Mouse (Mus musculus): ENCODE data around the gene Asb4. TPM values are rescaled to one million over a fixed set of nuclear protein-coding genes. Genes with fewer than 3 reads are reported as not detected.

Gene Asb4
- polyA plus RNA-seq, 1 experiment from 2014 or later: 66.4 TPM

GRCm38 (mm10) chr6:5379781-5380623 is 3.2 kb upstream of the Asb4 start:
- Histone ChIP-seq H3K4me1 (peaks cover 46% of the 10 kb centered on the region), H3K9ac (peak overlapping the region; percentile 58; the same call in 1 of the 2 replicates), H3K4me3 (peak overlapping the region; percentile 31), H3K9me3 (no peaks in the 10 kb centered on the region), H3K27me3 (no peaks in the 10 kb centered on the region), H3K27ac (peak overlapping the region; percentile 81), H3K36me3 (no peaks in the 10 kb centered on the region), H3K4me2 (replicated peaks) (peak overlapping the region; percentile 64)
- 7% methylated on average over 22 of the region's 22 CpGs for WGBS
- ATAC-seq (ENCODE audit: low FRiP score, low read depth): peak; percentile 58

- Histone ChIP-seq H3K4me1 (peaks cover 48% of the 10 kb centered on the region), H3K27ac (peak overlapping the region; percentile 81), H3K9me3 (no peaks in the 10 kb centered on the region), H3K36me3 (no peaks in the 10 kb centered on the region), H3K4me2 (replicated peaks) (peak overlapping the region; percentile 64), H3K27me3 (no peaks in the 10 kb centered on the region), H3K9ac (peak overlapping the region; percentile 58; the same call in 1 of the 2 replicates), H3K4me3 (peak overlapping the region; percentile 31; the same call in 1 of the 2 replicates)
- ATAC-seq (ENCODE audit: low FRiP score, low read depth): peak; percentile 38; the same call in 1 of the 2 replicates
- WGBS: 13% methylated on average over 9 of the region's 9 CpGs
Observed at GRCm38 (mm10) chr6:5380624-5381252, 2.4 kb upstream of the Asb4 start.

GRCm38 (mm10) chr6:5381918-5382582 is 1.1 kb upstream of the Asb4 start:
- H3K36me3 ChIP-seq: no peaks in the 10 kb centered on the region
- H3K4me3 ChIP-seq: no peak overlapping the region
- ATAC-seq (ENCODE audit: low FRiP score, low read depth): no peak
- peaks cover 48% of the 10 kb centered on the region for H3K4me1 ChIP-seq
- WGBS: 21% methylated on average over 13 of the region's 13 CpGs
- H3K4me2 ChIP-seq (replicated peaks): peak overlapping the region; percentile 23
- no peak overlapping the region for H3K9ac ChIP-seq
- H3K27ac ChIP-seq: no peak overlapping the region
- H3K27me3 ChIP-seq: no peaks in the 10 kb centered on the region
- no peaks in the 10 kb centered on the region for H3K9me3 ChIP-seq

- peak; percentile 76 for ATAC-seq (ENCODE audit: low FRiP score, low read depth)
- H3K9me3 ChIP-seq: no peaks in the 10 kb centered on the region
- peak overlapping the region; percentile 40 for H3K4me3 ChIP-seq
- H3K27me3 ChIP-seq: no peaks in the 10 kb centered on the region
- WGBS: 1% methylated on average over 16 of the region's 16 CpGs
- H3K36me3 ChIP-seq: no peaks in the 10 kb centered on the region
- peak overlapping the region; percentile 58 for H3K9ac ChIP-seq
- H3K4me2 ChIP-seq (replicated peaks): peak overlapping the region; percentile 72
- peaks cover 48% of the 10 kb centered on the region for H3K4me1 ChIP-seq
- H3K27ac ChIP-seq: peak overlapping the region; percentile 52
Observed at GRCm38 (mm10) chr6:5382583-5383215, 487 bp upstream of the Asb4 start.

- Histone ChIP-seq H3K9ac (peak overlapping the region; percentile 58; the same call in 1 of the 2 replicates), H3K4me3 (peak overlapping the region; percentile 40), H3K4me1 (peaks cover 46% of the 10 kb centered on the region), H3K9me3 (no peaks in the 10 kb centered on the region), H3K4me2 (replicated peaks) (peak overlapping the region; percentile 72), H3K27me3 (no peaks in the 10 kb centered on the region), H3K36me3 (no peaks in the 10 kb centered on the region), H3K27ac (no peak overlapping the region)
- ATAC-seq (ENCODE audit: low FRiP score, low read depth): no peak
- WGBS: 1% methylated on average over 11 of the region's 11 CpGs
Observed at GRCm38 (mm10) chr6:5384178-5384490, 948 bp downstream of the Asb4 start.

GRCm38 (mm10) chr6:5385161-5385640 is 2.0 kb downstream of the Asb4 start:
- H3K4me3 ChIP-seq: no peak overlapping the region
- ATAC-seq (ENCODE audit: low FRiP score, low read depth): no peak
- 31% methylated on average over 7 of the region's 7 CpGs for WGBS
- H3K36me3 ChIP-seq: no peaks in the 10 kb centered on the region
- no peak overlapping the region for H3K4me2 ChIP-seq (replicated peaks)
- peaks cover 36% of the 10 kb centered on the region for H3K4me1 ChIP-seq
- H3K27me3 ChIP-seq: no peaks in the 10 kb centered on the region
- no peak overlapping the region for H3K27ac ChIP-seq
- H3K9ac ChIP-seq: no peak overlapping the region
- no peaks in the 10 kb centered on the region for H3K9me3 ChIP-seq

- Histone ChIP-seq H3K27ac (no peak overlapping the region), H3K9me3 (no peaks in the 10 kb centered on the region), H3K4me3 (no peak overlapping the region), H3K4me2 (replicated peaks) (no peak overlapping the region), H3K36me3 (no peaks in the 10 kb centered on the region), H3K9ac (no peak overlapping the region), H3K4me1 (peaks cover 30% of the 10 kb centered on the region), H3K27me3 (no peaks in the 10 kb centered on the region)
- no peak for ATAC-seq (ENCODE audit: low FRiP score, low read depth)
- 61% methylated on average over 4 of the region's 4 CpGs for WGBS
Observed at GRCm38 (mm10) chr6:5386486-5386885, 3.3 kb downstream of the Asb4 start.

GRCm38 (mm10) chr6:5387396-5387795 is 4.2 kb downstream of the Asb4 start:
- H3K4me1 ChIP-seq: peaks cover 23% of the 10 kb centered on the region
- 66% methylated on average over 2 of the region's 2 CpGs for WGBS
- H3K27me3 ChIP-seq: no peaks in the 10 kb centered on the region
- H3K27ac ChIP-seq: no peak overlapping the region
- H3K36me3 ChIP-seq: no peaks in the 10 kb centered on the region
- ATAC-seq (ENCODE audit: low FRiP score, low read depth): no peak
- no peaks in the 10 kb centered on the region for H3K9me3 ChIP-seq
- H3K4me3 ChIP-seq: no peak overlapping the region
- H3K9ac ChIP-seq: no peak overlapping the region
- H3K4me2 ChIP-seq (replicated peaks): no peak overlapping the region

GRCm38 (mm10) chr6:5390298-5390697 is 7.1 kb downstream of the Asb4 start:
- WGBS: 4% methylated on average over 11 of the region's 11 CpGs

GRCm38 (mm10) chr6:5390952-5391351 is 7.8 kb downstream of the Asb4 start:
- H3K4me1 ChIP-seq: peaks cover 24% of the 10 kb centered on the region
- peak overlapping the region; percentile 28; the same call in 1 of the 2 replicates for H3K27ac ChIP-seq
- WGBS: 15% methylated on average over 10 of the region's 10 CpGs
- no peaks in the 10 kb centered on the region for H3K9me3 ChIP-seq
- ATAC-seq (ENCODE audit: low FRiP score, low read depth): no peak
- no peaks in the 10 kb centered on the region for H3K27me3 ChIP-seq
- peak overlapping the region; percentile 45 for H3K4me3 ChIP-seq
- no peaks in the 10 kb centered on the region for H3K36me3 ChIP-seq
- peak overlapping the region; percentile 68 for H3K9ac ChIP-seq
- H3K4me2 ChIP-seq (replicated peaks): peak overlapping the region; percentile 68

More at GRCm38 (mm10) chr6:5390298-5390697, 7.1 kb downstream of the Asb4 start:
- Histone ChIP-seq H3K4me2 (replicated peaks) (peak overlapping the region; percentile 68), H3K9me3 (no peaks in the 10 kb centered on the region), H3K27me3 (no peaks in the 10 kb centered on the region), H3K27ac (peak overlapping the region; percentile 75), H3K36me3 (no peaks in the 10 kb centered on the region), H3K4me3 (peak overlapping the region; percentile 45), H3K9ac (peak overlapping the region; percentile 68), H3K4me1 (peaks cover 19% of the 10 kb centered on the region)
- no peak for ATAC-seq (ENCODE audit: low FRiP score, low read depth)

- Histone ChIP-seq H3K27ac (no peak overlapping the region), H3K36me3 (no peaks in the 10 kb centered on the region), H3K9me3 (no peaks in the 10 kb centered on the region), H3K4me1 (peaks cover 35% of the 10 kb centered on the region), H3K4me3 (no peak overlapping the region), H3K4me2 (replicated peaks) (peak overlapping the region; percentile 33), H3K9ac (0 out of 2 replicates have a peak overlapping the region, but pooled peaks have one; percentile 19), H3K27me3 (no peaks in the 10 kb centered on the region)
- 12% methylated on average over 4 of the region's 4 CpGs for WGBS
- peak; percentile 49; the same call in 1 of the 2 replicates for ATAC-seq (ENCODE audit: low FRiP score, low read depth)
Observed at GRCm38 (mm10) chr6:5394971-5395370, 11.8 kb downstream of the Asb4 start.

All from limb, embryonic 13.5 days (tissue).